Mouse (Mus musculus): Measurements from ENCODE around the gene Safb.

DNA sequence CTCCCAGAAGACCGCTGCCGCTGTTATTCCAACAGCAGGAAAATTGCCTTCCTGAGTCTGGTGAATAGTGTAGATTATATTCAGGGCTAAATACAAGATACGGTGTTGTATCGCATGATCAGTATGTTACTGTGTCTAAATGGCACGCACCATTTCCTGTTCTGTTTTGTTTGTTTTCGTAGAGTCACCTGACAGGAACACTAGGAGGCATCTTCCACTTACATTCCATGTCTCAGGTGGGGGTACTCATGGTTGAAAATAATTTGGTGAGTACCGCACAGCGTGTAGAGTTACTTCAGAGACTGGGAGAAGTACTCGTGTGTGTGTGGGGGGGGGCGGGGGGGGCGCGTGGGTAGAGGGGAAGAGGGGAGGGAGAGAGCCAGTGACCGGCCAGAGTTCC lies 62.9 kb downstream of the Safb start:
- TF ChIP-seq CTCF (IDR thresholded peaks at IDR 0.05; ENCODE audit: low read depth, low read length) (no peak), GATA1 (IDR thresholded peaks at IDR 0.05; ENCODE audit: borderline replicate concordance, low read length) (no peak), TAL1 (conservative IDR thresholded peaks at IDR 0.05; ENCODE audit: low read depth, low read length) (no peak), GATA2 (IDR thresholded peaks at IDR 0.05; ENCODE audit: borderline replicate concordance, low read depth, low read length) (no peak), POLR2AphosphoS5 (IDR thresholded peaks at IDR 0.05; ENCODE audit: insufficient replicate concordance, low read depth, low read length) (no peak)
